Mouse (Mus musculus) urinary bladder, postnatal 14 days (tissue): ENCODE data around the gene Sh3rf1.

Source experiments
- DNase-seq: peaks from one replicate; pipeline ENCODE4 v3.0.0; 2021; ENCODE audit warnings: low spot score

Sh3rf1 gene

GRCm38 (mm10) chr8:61286795-61287385, 63.2 kb downstream of the Sh3rf1 start:
- no peak for DNase-seq

- DNase-seq = no peak
Observed at GRCm38 (mm10) chr8:61288006-61288566, 64.4 kb downstream of the Sh3rf1 start.

GRCm38 (mm10) chr8:61288676-61289075, 65.0 kb downstream of the Sh3rf1 start:
- DNase-seq = no peak

- DNase-seq = no peak
Observed at GRCm38 (mm10) chr8:61295040-61295439, 71.4 kb downstream of the Sh3rf1 start.

GRCm38 (mm10) chr8:61295441-61295840, 71.8 kb downstream of the Sh3rf1 start:
- DNase-seq = no peak

- DNase-seq = no peak
Observed at GRCm38 (mm10) chr8:61298828-61299227, 75.2 kb downstream of the Sh3rf1 start.

GRCm38 (mm10) chr8:61301298-61302028, 77.8 kb downstream of the Sh3rf1 start:
- no peak for DNase-seq

- no peak for DNase-seq
Observed at GRCm38 (mm10) chr8:61302029-61302368, 78.3 kb downstream of the Sh3rf1 start.

GRCm38 (mm10) chr8:61305451-61306070, 81.9 kb downstream of the Sh3rf1 start:
- DNase-seq = no peak

- DNase-seq = no peak
Observed at GRCm38 (mm10) chr8:61306501-61307112, 82.9 kb downstream of the Sh3rf1 start.

- no peak for DNase-seq
Observed at GRCm38 (mm10) chr8:61308896-61309295, 85.2 kb downstream of the Sh3rf1 start.

- DNase-seq = peak; percentile 6
Observed at GRCm38 (mm10) chr8:61309530-61310402, 86.1 kb downstream of the Sh3rf1 start.

- DNase-seq = no peak
Observed at GRCm38 (mm10) chr8:61310403-61310871, 86.8 kb downstream of the Sh3rf1 start.

- no peak for DNase-seq
Observed at GRCm38 (mm10) chr8:61313016-61313415, 89.3 kb downstream of the Sh3rf1 start.

- DNase-seq = no peak
Observed at GRCm38 (mm10) chr8:61316012-61316767, 92.5 kb downstream of the Sh3rf1 start.

GRCm38 (mm10) chr8:61316813-61317534, 93.3 kb downstream of the Sh3rf1 start:
- no peak for DNase-seq

GRCm38 (mm10) chr8:61317535-61318136, 94.0 kb downstream of the Sh3rf1 start:
- DNase-seq = no peak

GRCm38 (mm10) chr8:61321216-61321615, 97.5 kb downstream of the Sh3rf1 start:
- no peak for DNase-seq

GRCm38 (mm10) chr8:61321780-61322179, 98.1 kb downstream of the Sh3rf1 start:
- no peak for DNase-seq

GRCm38 (mm10) chr8:61322462-61322861, 98.8 kb downstream of the Sh3rf1 start:
- DNase-seq = no peak
